Mouse (Mus musculus) naive thymus-derived CD4-positive, alpha-beta T cell, adult 2 months (primary cell): Measurements from ENCODE around the gene Adra1d.
A peak's percentile ranks its signal among the peaks of the same experiment; 100 is the strongest.

Experiments
- DNase-seq: peaks from one replicate; pipeline ENCODE4 v3.0.0-alpha.2; 2011; ENCODE audit warnings: low read depth

Gene Adra1d

GRCm38 (mm10) chr2:131561891-131562585 lies at the start of gene Adra1d:
Gene Adra1d, minus strand, starts transcription at chr2:131562283.
- no peak for DNase-seq

GRCm38 (mm10) chr2:131601881-131602280 lies 39.8 kb upstream of the Adra1d start:
- DNase-seq: no peak

- DNase-seq: no peak
Measured at GRCm38 (mm10) chr2:131594871-131595270, 32.8 kb upstream of the Adra1d start.

GRCm38 (mm10) chr2:131587521-131587920 lies 25.4 kb upstream of the Adra1d start:
- DNase-seq: no peak

- no peak for DNase-seq
Measured at GRCm38 (mm10) chr2:131581506-131581905, 19.4 kb upstream of the Adra1d start.

- DNase-seq: no peak
Measured at GRCm38 (mm10) chr2:131562586-131563122, 571 bp upstream of the Adra1d start.

GRCm38 (mm10) chr2:131561344-131561870 lies 676 bp downstream of the Adra1d start:
- no peak for DNase-seq

GRCm38 (mm10) chr2:131560205-131560919 lies 1.7 kb downstream of the Adra1d start:
- DNase-seq: no peak

- DNase-seq: no peak
Measured at GRCm38 (mm10) chr2:131557896-131558295, 4.2 kb downstream of the Adra1d start.

- DNase-seq: no peak
Measured at GRCm38 (mm10) chr2:131552736-131553400, 9.2 kb downstream of the Adra1d start.

GRCm38 (mm10) chr2:131551701-131552620 lies 10.1 kb downstream of the Adra1d start:
- no peak for DNase-seq

- no peak for DNase-seq
Measured at GRCm38 (mm10) chr2:131550906-131551305, 11.2 kb downstream of the Adra1d start.

- no peak for DNase-seq
Measured at GRCm38 (mm10) chr2:131550474-131550873, 11.6 kb downstream of the Adra1d start.

GRCm38 (mm10) chr2:131549090-131549489 lies 13.0 kb downstream of the Adra1d start:
- no peak for DNase-seq

GRCm38 (mm10) chr2:131548330-131548729 lies 13.8 kb downstream of the Adra1d start:
- no peak for DNase-seq

GRCm38 (mm10) chr2:131546745-131547408 lies 15.2 kb downstream of the Adra1d start:
- DNase-seq: peak; percentile 9

- DNase-seq: peak; percentile 26
Measured at GRCm38 (mm10) chr2:131546308-131546700, 15.8 kb downstream of the Adra1d start.

- peak; percentile 73 for DNase-seq
Measured at GRCm38 (mm10) chr2:131545386-131546307, 16.4 kb downstream of the Adra1d start.

- no peak for DNase-seq
Measured at GRCm38 (mm10) chr2:131542531-131542930, 19.6 kb downstream of the Adra1d start.

- DNase-seq: no peak
Measured at GRCm38 (mm10) chr2:131541686-131542085, 20.4 kb downstream of the Adra1d start.
